Mouse (Mus musculus) limb, embryonic 14.5 days (tissue): Measurements from ENCODE around the gene Gm10718. TPM values are rescaled to one million over a fixed set of nuclear protein-coding genes. Genes with fewer than 3 reads are reported as not detected.
"Not testable (repeated sequence)": the region's sequence is repeated elsewhere in the genome, so short reads cannot be mapped to it uniquely, and the experiment has no call there.

Experiments used
- ATAC-seq: fragments of 200-750 bp; cut with Nextera tagmentation; 2 replicates; pipeline ENCODE4 v1.8.0; 2017; ENCODE audit warnings: low read depth, moderate number of reproducible peaks, moderate TSS enrichment; ENCODE audit not compliant: low FRiP score
- DNase-seq: peaks from one replicate; pipeline ENCODE4 v3.0.0-alpha.2; 2015; ENCODE audit warnings: low spot score
- H3K27ac ChIP-seq: fragments of 300-500 bp; sonication (generic); replicated peaks from 2 replicates; pipeline ENCODE4 v1.5.1; 2014; ENCODE audit warnings: low read depth, mild to moderate bottlenecking, low read length, moderate library complexity, mixed read lengths
- H3K27me3 ChIP-seq: fragments of 300-500 bp; sonication (generic); 2 replicates; pipeline ENCODE4 v1.6.1; 2014; ENCODE audit warnings: low read length, mixed read lengths; ENCODE audit not compliant: control insufficient read depth, insufficient read depth
- H3K36me3 ChIP-seq: fragments of 300-500 bp; sonication (generic); 2 replicates; pipeline ENCODE4 v1.6.1; 2014; ENCODE audit warnings: mild to moderate bottlenecking, low read length, moderate library complexity, mixed read lengths; ENCODE audit not compliant: control insufficient read depth, insufficient read depth
- H3K4me1 ChIP-seq: fragments of 300-500 bp; sonication (generic); 2 replicates; pipeline ENCODE4 v1.6.1; 2014; ENCODE audit warnings: antibody characterized with exemption, low read length, mixed read lengths; ENCODE audit not compliant: control insufficient read depth, insufficient read depth
- H3K4me2 ChIP-seq: fragments of 300-500 bp; sonication (generic); replicated peaks from 2 replicates; pipeline ENCODE4 v1.6.1; 2014; ENCODE audit warnings: low read depth, mild to moderate bottlenecking, low read length, moderate library complexity; ENCODE audit not compliant: severe bottlenecking
- H3K4me3 ChIP-seq: fragments of 300-500 bp; sonication (generic); replicated peaks from 2 replicates; pipeline ENCODE4 v1.5.1; 2014; ENCODE audit warnings: low read length
- H3K9ac ChIP-seq: fragments of 300-500 bp; sonication (generic); 2 replicates; pipeline ENCODE4 v1.6.1; 2014; ENCODE audit warnings: mild to moderate bottlenecking, low read depth, low read length, moderate library complexity; ENCODE audit not compliant: severe bottlenecking
- H3K9me3 ChIP-seq: fragments of 300-500 bp; sonication (generic); 2 replicates; pipeline ENCODE4 v1.6.1; 2016; ENCODE audit warnings: low read length; ENCODE audit not compliant: control insufficient read depth
- WGBS: fragments of 180-500 bp; shearing (Covaris S2); extraction: QIAGEN DNeasy Blood & Tissue Kit; methylation state at CpG from one replicate; pipeline ENCODE4 v1.1.7; 2014; 5-methylcytosine and 5-hydroxymethylcytosine counted together
- microRNA-seq: library from miRNA; unstranded; fragments of <30 nt; microRNA quantifications from one replicate; pipeline ENCODE4, GENCODE M21; 2016
- polyA plus RNA-seq, 2 experiments: library from polyadenylated mRNA; depleted of rRNA in 1 of 2; stranded (reverse) in 1 of 2; unstranded in 1 of 2; fragments of >200 nt; fragmentation: Nextera tagmentation in 1 of 2; extraction: Ambion mirVana in 1 of 2; gene quantifications; 2 replicates each; pipeline versions ENCODE4 v1.2.1 to v1.2.3; 2012 to 2014

Gm10718 gene
- polyA plus RNA-seq, 2 experiments = 0.10 TPM; not detected in 1

DNA sequence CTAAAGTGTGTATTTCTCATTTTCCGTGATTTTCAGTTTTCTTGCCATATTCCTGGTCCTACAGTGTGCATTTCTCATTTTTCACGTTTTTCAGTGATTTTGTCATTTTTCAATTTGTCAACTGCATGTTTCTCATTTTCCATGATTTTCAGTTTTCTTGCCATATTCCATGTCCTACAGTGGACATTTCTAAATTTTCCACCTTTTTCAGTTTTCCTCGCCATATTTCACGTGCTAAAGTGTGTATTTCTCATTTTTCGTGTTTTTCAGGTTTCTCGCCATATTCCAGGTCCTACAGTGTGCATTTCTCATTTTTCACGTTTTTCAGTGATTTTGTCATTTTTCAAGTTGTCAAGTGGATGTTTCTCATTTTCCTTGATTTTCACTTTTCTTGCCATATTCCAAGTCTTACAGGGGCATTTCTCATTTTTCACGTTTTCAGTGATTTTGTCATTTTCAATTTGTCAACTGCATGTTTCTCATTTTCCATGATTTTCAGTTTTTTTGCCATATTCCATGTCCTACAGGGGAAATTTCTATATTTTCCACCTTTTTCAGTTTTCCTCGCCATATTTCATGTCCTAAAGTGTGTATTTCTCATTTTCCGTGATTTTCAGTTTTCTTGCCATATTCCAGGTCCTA lies 7.5 kb downstream of the Gm10718 start:
- not testable (repeated sequence) for H3K9me3 ChIP-seq, H3K4me1 ChIP-seq, H3K27me3 ChIP-seq, H3K9ac ChIP-seq, H3K4me3 ChIP-seq, H3K36me3 ChIP-seq, H3K4me2 ChIP-seq, H3K27ac ChIP-seq, ATAC-seq
- DNase-seq = peak; percentile 90
- WGBS = 78% methylated on average over 2 of the region's 10 CpGs

DNA sequence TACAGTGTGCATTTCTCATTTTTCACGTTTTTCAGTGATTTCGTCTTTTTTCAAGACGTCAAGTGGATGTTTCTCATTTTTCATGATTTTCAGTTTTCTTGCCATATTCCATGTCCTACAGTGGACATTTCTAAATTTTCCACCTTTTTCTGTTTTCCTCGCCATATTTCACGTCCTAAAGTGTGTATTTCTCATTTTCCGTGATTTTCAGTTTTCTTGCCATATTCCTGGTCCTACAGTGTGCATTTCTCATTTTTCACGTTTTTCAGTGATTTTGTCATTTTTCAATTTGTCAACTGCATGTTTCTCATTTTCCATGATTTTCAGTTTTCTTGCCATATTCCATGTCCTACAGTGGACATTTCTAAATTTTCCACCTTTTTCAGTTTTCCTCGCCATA lies 11.0 kb downstream of the Gm10718 start, which contains the start of gene Gm17535:
Gene Gm17535 (plus strand): TSS at position 301 of the 400 bp plus-strand sequence.
- H3K27me3 ChIP-seq, DNase-seq, H3K9ac ChIP-seq, H3K9me3 ChIP-seq, H3K36me3 ChIP-seq, H3K4me2 ChIP-seq, H3K27ac ChIP-seq, H3K4me1 ChIP-seq, H3K4me3 ChIP-seq, ATAC-seq: not testable (repeated sequence)
- no CpG with 5 or more reads among the region's 8 CpGs for WGBS

DNA sequence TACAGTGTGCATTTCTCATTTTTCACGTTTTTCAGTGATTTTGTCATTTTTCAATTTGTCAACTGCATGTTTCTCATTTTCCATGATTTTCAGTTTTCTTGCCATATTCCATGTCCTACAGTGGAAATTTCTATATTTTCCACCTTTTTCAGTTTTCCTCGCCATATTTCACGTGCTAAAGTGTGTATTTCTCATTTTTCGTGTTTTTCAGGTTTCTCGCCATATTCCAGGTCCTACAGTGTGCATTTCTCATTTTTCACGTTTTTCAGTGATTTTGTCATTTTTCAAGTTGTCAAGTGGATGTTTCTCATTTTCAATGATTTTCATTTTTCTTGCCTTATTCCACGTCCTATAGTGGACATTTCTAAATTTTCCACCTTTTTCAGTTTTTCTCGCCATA lies 13.2 kb downstream of the Gm10718 start, which contains the start of gene Gm10715:
Gene Gm10715 (plus strand): TSS at position 301 of the 400 bp plus-strand sequence.
- not testable (repeated sequence) for DNase-seq, H3K4me1 ChIP-seq, H3K4me2 ChIP-seq, H3K9me3 ChIP-seq, H3K27ac ChIP-seq, ATAC-seq, H3K9ac ChIP-seq, H3K27me3 ChIP-seq, H3K36me3 ChIP-seq, H3K4me3 ChIP-seq
- WGBS = 82% methylated on average over 6 of the region's 8 CpGs

DNA sequence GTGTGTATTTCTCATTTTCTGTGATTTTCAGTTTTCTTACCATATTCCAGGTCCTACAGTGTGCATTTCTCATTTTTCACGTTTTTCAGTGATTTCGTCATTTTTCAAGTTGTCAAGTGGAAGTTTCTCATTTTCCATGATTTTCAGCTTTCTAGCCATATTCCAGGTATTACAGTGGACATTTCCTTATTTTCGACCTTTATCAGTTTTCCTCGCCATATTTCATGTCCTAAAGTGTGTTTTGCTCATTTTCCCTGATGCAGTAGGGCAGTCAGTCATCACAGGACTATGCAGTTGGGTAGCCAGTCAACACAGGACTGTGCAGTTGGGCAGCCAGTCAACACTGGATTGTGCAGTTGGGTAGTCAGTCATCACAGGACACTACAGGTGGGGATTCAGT lies 14.8 kb downstream of the Gm10718 start:
- not testable (repeated sequence) for DNase-seq, H3K27me3 ChIP-seq, ATAC-seq, H3K36me3 ChIP-seq, H3K4me2 ChIP-seq, H3K9me3 ChIP-seq, H3K4me1 ChIP-seq, H3K4me3 ChIP-seq, H3K9ac ChIP-seq, H3K27ac ChIP-seq
- 57% methylated on average over 4 of the region's 4 CpGs for WGBS

Small RNA genes within 50 kb of the gene (microRNA-seq; reads per million reads assigned to microRNA genes)
- gene Mir101c = not detected

Other genes with a start within 250 kb of the Gm10718 start
- gene Gm10722, start 22.6 kb upstream of the Gm10718 start, polyA plus RNA-seq (2012; rRNA removed) = not detected in 2 replicates
- not detected in 2 replicates for gene Gm10722, start 22.6 kb upstream of the Gm10718 start, polyA plus RNA-seq (2014; fragmentation: Nextera tagmentation; extraction: Ambion mirVana)
- gene Gm11168, start 20.2 kb upstream of the Gm10718 start, polyA plus RNA-seq (2012; rRNA removed) = 0.27 TPM in 1 of 2 replicates, not detected in the other
- gene Gm11168, start 20.2 kb upstream of the Gm10718 start, polyA plus RNA-seq (2014; fragmentation: Nextera tagmentation; extraction: Ambion mirVana) = not detected in 2 replicates
- gene Gm10721, start 10.4 kb upstream of the Gm10718 start, polyA plus RNA-seq (2012; rRNA removed) = not detected in 2 replicates
- 0.35 TPM in 1 of 2 replicates, not detected in the other for gene Gm10721, start 10.4 kb upstream of the Gm10718 start, polyA plus RNA-seq (2014; fragmentation: Nextera tagmentation; extraction: Ambion mirVana)
- gene Gm10720, start 7.9 kb upstream of the Gm10718 start, polyA plus RNA-seq (2012; rRNA removed) = not detected in 2 replicates
- gene Gm10720, start 7.9 kb upstream of the Gm10718 start, polyA plus RNA-seq (2014; fragmentation: Nextera tagmentation; extraction: Ambion mirVana) = not detected in 2 replicates
- 0.12 TPM in 1 of 2 replicates, not detected in the other for gene Gm10719, start 6.1 kb upstream of the Gm10718 start, polyA plus RNA-seq (2012; rRNA removed)
- not detected in 2 replicates for gene Gm10719, start 6.1 kb upstream of the Gm10718 start, polyA plus RNA-seq (2014; fragmentation: Nextera tagmentation; extraction: Ambion mirVana)
- gene Gm10717, start 1.9 kb downstream of the Gm10718 start, polyA plus RNA-seq (2012; rRNA removed) = not detected in 2 replicates
- not detected in 2 replicates for gene Gm10717, start 1.9 kb downstream of the Gm10718 start, polyA plus RNA-seq (2014; fragmentation: Nextera tagmentation; extraction: Ambion mirVana)
- not detected in 2 replicates for gene Gm17535, start 11.1 kb downstream of the Gm10718 start, polyA plus RNA-seq (2012; rRNA removed)
- not detected in 2 replicates for gene Gm17535, start 11.1 kb downstream of the Gm10718 start, polyA plus RNA-seq (2014; fragmentation: Nextera tagmentation; extraction: Ambion mirVana)
- gene Gm10715, start 13.3 kb downstream of the Gm10718 start, polyA plus RNA-seq (2012; rRNA removed) = not detected in 2 replicates
- gene Gm10715, start 13.3 kb downstream of the Gm10718 start, polyA plus RNA-seq (2014; fragmentation: Nextera tagmentation; extraction: Ambion mirVana) = not detected in 2 replicates